Mouse (Mus musculus) bone marrow macrophage, adult 2 months (primary cell): ENCODE measurements around the gene Clta. TPM values are rescaled to one million over a fixed set of nuclear protein-coding genes. Genes with fewer than 3 reads are reported as not detected.

Experiments used
- H3K27ac ChIP-seq: 2 replicates; pipeline ENCODE4 v1.5.1; 2012; ENCODE audit warnings: low read depth, low read length; ENCODE audit not compliant: insufficient read depth
- H3K4me1 ChIP-seq: 2 replicates; pipeline ENCODE4 v1.6.1; 2012; ENCODE audit warnings: low read length; ENCODE audit not compliant: control insufficient read depth, insufficient read depth
- H3K4me3 ChIP-seq: 2 replicates; pipeline ENCODE4 v1.5.1; 2012; ENCODE audit warnings: mild to moderate bottlenecking, low read length, moderate library complexity; ENCODE audit not compliant: insufficient read depth
- CTCF ChIP-seq: IDR thresholded peaks from 2 replicates; pipeline ENCODE4 v1.5.1; 2012; ENCODE audit warnings: low read depth, mild to moderate bottlenecking, low read length, moderate library complexity
- POLR2A ChIP-seq: IDR thresholded peaks from 2 replicates; pipeline ENCODE4 v1.6.1; 2012; ENCODE audit warnings: mild to moderate bottlenecking, low read depth, low read length, borderline replicate concordance
- polyA plus RNA-seq: library from polyadenylated mRNA; stranded (reverse); fragments of >200 nt; gene quantifications from 2 replicates; pipeline ENCODE4 v1.2.4, GENCODE M21; 2012; ENCODE audit not compliant: missing spikeins, insufficient read depth, insufficient read length

Clta gene
- polyA plus RNA-seq, 1 experiment, result 840 TPM

DNA sequence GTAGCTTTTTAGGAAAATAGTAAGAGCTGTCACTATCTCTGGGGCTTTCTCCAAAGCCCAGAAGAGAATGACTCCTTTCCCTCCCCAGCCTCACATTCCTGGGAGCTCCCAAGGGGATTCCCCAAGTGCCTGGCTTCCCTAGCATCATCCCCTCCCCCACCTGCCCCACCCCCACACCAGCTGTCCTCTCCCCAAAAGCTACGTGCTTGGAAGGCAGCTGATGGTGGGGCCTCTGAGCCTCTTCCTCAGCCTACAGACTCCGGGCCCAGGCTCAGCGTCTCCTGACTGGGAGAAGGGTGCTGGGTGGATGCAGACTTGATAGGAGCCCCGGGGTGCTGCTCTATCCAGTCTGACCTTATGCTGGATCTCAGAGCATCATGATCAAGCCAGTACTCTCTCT lies 34.9 kb upstream of the Clta start:
- TF ChIP-seq POLR2A (no peak), CTCF (no peak)
- H3K4me1 ChIP-seq, result peaks cover 53% of the 10 kb centered on the region
- no peak overlapping the region for H3K27ac ChIP-seq
- no peak overlapping the region for H3K4me3 ChIP-seq

GRCm38 (mm10) chr4:43970393-43971330 lies 33.6 kb upstream of the Clta start:
- TF ChIP-seq CTCF (no peak), POLR2A (no peak)
- no peak overlapping the region for H3K27ac ChIP-seq
- no peak overlapping the region for H3K4me3 ChIP-seq
- peaks cover 52% of the 10 kb centered on the region for H3K4me1 ChIP-seq

DNA sequence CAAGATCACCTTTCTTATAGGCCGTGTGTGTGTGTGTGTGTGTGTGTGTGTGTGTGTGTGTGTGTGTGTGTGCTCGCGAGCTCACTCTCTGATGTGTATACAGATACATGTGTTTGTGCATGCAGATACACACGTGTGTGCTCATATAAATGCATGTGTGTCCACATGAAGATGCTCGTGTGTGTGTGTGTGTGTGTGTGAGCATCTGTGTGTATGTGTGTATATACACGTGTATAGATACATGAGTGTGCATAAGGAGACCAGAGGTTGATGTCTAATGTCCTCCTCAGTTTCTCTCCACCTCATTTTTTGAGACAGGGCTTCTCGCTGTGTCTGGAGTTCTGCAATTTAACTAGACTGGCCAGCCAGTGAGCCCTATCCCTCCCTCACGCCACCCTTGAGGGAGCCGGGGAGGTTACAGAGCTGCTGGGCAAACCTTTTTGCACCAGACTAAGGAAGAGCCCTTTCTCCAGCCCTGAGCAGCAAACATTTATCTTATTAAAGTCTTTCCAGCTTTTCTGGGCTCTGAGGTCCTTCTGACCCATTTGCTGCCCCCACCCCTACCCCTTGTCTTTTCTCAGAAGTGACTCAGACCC lies 32.6 kb upstream of the Clta start:
- Histone ChIP-seq H3K4me3 (peak overlapping the region; percentile 23; the same call in 1 of the 2 replicates), H3K4me1 (peaks cover 51% of the 10 kb centered on the region), H3K27ac (peak overlapping the region; percentile 52)
- TF ChIP-seq CTCF (no peak), POLR2A (no peak)

DNA sequence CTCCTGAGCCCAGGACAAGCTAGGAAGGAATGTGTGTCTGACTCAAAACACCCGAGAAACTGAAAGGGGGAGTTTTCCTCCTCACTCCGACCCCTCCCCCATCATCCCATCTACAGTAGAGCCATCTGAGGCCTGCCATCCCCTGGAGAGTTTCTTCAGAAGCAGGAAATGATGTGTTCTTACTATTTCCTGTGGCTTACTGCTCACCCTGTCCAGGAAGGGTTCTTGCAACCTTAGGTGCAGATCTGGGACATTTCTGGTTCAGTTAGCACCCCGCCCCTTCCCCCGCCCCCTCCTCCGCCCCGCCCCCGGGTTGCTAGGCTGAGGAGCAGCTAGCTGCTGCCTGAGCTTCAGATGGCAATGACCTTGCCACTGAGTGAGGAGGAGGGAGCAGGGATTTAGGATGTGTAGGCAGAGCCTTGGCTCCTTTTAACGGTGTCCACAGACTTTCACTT lies 32.1 kb upstream of the Clta start:
- Histone ChIP-seq H3K27ac (peak overlapping the region; percentile 52), H3K4me1 (peaks cover 50% of the 10 kb centered on the region), H3K4me3 (peak overlapping the region; percentile 23; the same call in 1 of the 2 replicates)
- TF ChIP-seq POLR2A, result no peak
- no peak for TF ChIP-seq CTCF

GRCm38 (mm10) chr4:43973526-43973981 lies 30.7 kb upstream of the Clta start:
- no peak for TF ChIP-seq POLR2A
- no peak for TF ChIP-seq CTCF

GRCm38 (mm10) chr4:43974914-43975616 lies 29.2 kb upstream of the Clta start:
- peak overlapping the region; percentile 66 for H3K27ac ChIP-seq
- no peak overlapping the region for H3K4me3 ChIP-seq
- TF ChIP-seq POLR2A, result no peak
- no peak for TF ChIP-seq CTCF
- H3K4me1 ChIP-seq, result peaks cover 40% of the 10 kb centered on the region

More at GRCm38 (mm10) chr4:43973526-43973981, 30.7 kb upstream of the Clta start:
- H3K4me3 ChIP-seq, result no peak overlapping the region
- peak overlapping the region; percentile 57 for H3K27ac ChIP-seq
- H3K4me1 ChIP-seq, result peaks cover 45% of the 10 kb centered on the region

DNA sequence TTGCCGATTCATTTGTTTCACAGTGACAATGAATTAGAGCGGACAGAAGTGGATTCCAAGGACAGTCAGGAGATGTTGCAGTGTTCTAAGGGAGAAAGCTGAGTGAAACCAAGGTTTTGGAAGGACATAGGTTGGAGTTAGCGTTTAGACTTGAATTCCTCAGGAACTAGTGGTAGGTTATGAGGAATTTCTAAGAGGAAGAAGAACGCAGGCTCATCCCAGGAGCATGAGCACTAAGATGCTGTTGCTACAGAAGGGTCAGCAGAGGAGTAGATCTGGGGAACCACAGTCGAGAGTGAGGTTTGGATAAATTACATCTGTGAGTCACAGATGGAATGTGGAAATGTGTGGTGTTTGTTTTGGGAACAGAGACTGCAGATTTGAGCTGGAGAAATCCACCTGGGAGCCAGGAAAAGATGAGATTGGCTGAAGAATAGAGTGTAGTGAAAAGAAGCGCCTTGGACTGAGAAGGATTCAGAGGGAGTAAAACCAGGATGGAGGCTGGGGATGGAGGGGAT lies 28.0 kb upstream of the Clta start:
- H3K4me3 ChIP-seq, result no peak overlapping the region
- peak overlapping the region; percentile 35; the same call in 1 of the 2 replicates for H3K27ac ChIP-seq
- TF ChIP-seq POLR2A (no peak), CTCF (no peak)
- H3K4me1 ChIP-seq, result peaks cover 40% of the 10 kb centered on the region

DNA sequence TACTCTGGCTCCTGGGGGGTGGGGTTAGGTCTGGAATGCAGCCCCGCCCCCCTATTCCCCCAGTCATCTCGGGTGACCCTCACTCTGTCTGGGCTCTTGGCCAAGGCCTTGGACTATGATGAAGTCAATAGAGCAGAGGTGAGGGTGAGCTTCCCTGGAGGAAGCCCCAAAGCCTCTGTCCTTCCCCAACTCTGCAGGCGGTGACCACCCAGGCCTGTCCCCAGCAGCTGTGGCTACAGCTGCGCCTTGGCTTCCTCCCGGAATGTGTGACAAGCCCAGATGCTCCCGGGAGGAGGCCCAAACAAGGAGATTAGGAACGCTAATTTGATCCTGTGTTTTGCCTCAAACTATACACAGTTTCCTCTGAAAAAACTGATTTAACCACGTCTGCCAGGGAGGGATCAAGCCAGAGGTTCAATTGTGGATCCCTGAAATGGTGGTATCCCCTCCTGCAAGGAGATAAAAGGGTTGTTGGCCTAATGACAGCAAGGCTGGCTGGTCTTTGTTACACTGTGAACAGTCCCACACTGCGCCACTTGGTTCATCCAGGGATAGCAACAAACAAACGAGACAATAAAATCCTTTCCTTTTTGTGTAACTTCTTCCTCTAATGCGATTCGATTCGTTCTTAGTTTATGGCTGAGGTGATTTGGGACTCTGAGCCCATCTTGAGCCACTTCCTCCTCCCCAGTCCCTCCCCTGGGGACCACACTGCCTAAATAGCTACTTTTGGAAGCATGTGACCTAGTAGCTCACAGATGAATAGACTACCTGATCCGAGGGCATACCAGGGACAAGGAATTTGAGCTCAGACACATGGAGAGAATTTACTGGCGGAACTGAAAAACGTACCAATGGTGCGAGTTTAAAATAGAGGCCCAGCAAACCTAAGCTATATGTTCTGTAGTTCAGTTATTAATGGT lies 25.5 kb upstream of the Clta start:
- H3K4me3 ChIP-seq, result no peak overlapping the region
- H3K4me1 ChIP-seq, result peaks cover 26% of the 10 kb centered on the region
- TF ChIP-seq CTCF, result no peak
- no peak for TF ChIP-seq POLR2A
- no peak overlapping the region for H3K27ac ChIP-seq
